Mouse (Mus musculus) layer of hippocampus, adult 8-10 months (tissue): ENCODE measurements at regions not wholly inside any gene's neighbourhood (a gene's known extent, or its start where the extent isn't known, plus 50 kb on each side); places are given as distances from the start of the nearest gene placed in this dataset.

Experiments used
- DNase-seq, 2 experiments: peaks; one replicate each; pipeline ENCODE4 v3.0.0; 2022; ENCODE audit warnings: low spot score in 2 of 2

DNA sequence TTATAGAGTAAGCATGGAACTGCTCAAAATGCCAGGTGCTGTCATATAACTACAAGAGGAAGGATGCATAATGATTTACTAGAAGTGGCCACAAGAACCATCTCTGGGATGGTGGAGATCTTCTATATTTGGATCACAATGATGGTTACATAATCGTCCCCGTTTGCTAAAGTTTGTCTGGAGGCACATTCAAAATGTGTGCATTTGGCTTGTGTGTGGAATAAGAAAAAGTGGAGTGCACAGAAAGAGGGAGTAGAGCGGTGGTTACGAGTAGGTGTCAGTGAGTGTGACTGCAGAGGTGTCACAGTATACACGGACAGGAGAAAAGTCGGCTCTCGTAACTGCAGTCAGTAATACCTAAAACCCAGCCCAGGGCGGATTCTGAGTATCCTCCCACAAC is 238.3 kb upstream of the Cnr1 start:
- no peak for DNase-seq

DNA sequence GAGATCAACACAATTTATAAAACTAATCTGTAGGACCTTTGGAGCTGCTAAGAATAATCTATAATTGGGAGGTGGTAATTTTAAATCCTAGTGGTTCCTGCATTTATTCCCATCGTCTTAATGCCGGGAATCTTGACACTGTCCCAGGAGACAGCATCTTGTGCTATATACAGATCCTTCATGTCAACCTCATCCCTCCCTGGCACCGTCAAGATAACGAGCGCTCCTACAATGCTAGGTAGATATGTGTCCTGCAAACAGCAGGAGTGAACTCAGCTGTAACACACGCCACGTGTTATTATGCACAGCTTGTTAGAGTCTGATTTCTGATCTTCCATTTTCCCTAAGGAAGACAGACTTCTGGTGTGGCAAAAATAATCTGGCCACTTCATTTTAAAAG is 237.0 kb upstream of the Cnr1 start:
- no peak for DNase-seq

DNA sequence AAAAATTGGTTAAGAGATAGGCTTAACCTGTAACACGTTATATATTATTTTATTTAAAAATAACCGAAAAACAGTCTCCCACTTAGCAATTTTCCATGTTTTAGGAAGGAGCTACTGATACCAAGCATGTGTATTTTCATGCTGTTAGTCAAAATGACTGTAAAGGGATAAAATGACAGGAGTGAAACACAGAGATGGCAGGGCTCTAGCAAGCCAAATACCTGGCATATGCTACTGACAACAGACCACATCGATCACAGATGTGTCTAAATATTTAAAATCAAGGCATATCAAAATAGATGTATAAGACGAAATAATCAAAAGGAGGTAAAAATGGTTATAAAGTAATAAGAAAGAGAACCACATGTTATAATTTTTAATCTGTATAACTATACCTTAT is 231.0 kb upstream of the Cnr1 start:
- DNase-seq: no peak

DNA sequence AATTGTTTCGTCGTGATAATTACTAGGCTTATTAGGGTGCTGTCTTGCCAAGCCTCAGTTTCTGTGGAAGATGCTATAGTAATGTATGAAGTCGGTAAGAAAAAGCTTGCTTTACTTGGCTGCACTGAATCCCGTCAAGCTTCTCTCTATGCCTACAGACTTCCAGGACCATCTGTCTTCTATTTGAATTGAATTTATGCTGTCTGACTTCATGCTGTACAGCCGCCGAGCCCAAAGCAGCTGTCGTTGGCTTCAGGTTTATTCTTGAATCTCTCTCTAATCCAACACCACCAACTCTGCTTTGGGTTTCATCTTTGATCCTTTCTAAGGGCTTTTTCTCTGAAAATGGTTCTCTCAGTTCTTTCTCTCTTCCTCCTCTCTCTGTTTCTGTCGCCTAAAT is 227.4 kb upstream of the Cnr1 start:
- peak; percentile 57 to 60 for DNase-seq

DNA sequence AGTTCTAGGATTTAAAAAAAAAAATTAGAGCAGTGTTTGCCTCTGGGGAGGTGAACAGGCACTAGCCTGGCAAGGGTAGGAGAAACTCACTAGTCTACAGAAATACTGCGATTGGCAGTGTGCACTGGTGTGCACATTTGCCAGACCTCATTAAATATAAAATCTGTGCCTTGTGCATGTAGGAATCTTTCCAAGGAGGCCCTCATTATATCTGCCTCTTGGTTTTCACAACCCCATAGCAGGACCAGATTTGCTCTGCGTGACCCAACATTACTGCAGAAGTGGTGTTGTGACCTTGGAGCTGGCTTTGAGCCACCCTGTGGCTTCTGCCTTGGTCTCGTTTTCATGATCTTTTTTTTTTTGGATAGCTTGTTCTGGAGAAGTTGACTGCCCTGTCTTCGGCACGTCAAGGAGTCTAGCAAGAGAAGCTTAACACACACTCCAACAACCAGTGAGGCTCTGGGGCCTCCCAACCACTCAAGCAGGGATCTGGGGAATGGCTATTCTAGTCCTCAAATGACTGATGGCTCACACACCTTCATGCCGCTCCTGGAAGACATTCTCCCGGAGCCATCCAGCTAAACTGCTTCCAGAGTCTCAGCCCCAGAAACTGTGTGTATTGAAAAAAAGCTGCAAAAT is 222.2 kb upstream of the Cnr1 start:
- no peak for DNase-seq

DNA sequence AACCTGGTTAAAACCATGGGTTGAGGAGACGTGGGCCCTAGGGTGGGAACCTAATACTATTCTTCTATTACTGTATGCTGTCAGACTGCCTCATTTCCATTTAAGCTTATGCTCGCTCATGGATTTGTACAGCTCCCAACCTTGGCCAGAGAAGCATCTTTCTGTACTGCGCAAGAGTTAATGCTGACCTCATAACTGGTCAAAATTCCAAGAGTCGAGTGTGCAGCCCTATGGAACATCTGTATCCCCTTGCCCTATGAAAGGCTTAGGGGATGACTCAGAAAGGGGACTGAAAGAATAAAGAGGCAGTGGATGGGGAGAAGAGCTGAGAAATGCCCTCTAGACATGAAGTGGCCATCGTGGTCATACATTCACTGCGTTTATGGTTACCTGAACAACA is 218.7 kb upstream of the Cnr1 start:
- DNase-seq: no peak

DNA sequence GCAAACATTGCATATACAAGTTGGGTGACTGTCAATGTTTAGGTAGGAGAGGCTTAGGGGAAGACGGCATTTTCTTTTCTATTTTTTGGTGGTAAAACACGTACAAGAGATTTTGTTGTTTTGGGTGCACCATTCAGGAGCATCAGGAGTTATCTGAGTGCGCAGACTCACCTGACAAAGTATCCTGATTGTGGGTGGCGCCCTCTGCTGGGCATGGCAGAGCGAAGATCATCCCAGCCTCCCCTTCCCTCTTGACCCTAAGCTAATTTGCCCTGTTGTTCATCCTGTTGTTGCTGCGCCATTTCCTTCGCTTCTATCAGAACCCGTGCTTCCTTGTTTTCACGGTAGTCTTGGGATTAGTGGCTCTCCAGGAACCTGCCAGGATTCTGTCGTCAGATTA is 217.6 kb upstream of the Cnr1 start:
- no peak for DNase-seq

DNA sequence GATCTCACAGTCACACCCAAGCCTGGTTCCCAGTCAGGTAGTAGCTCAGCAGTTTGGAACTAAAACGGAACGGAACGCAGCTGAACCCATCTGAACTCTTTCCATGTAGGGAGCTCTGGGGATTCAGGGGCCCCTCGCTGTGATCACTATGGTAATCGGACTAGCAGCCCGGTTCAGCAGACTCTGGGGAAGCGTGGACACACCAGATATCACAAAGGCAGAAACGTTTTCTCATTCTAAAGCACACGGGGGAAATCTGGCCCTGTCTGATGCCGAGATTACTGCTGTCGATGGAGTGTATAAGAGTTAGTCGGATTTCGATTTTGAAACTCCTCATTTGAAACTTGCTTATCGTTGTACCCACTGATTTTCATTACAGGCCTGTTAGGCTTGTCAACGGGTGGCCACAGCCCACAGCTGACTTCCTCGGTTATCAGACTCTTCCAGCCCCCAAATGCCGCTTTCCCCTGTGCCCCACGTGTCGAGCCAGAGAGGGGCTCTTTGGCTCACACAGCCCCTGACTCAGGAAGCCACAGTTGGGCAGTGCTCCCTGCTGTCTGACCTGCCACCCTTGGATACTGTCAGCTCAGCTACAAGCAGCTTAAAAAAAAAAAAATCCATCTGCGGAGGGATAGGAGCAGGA is 207.8 kb upstream of the Cnr1 start:
- DNase-seq: no peak

DNA sequence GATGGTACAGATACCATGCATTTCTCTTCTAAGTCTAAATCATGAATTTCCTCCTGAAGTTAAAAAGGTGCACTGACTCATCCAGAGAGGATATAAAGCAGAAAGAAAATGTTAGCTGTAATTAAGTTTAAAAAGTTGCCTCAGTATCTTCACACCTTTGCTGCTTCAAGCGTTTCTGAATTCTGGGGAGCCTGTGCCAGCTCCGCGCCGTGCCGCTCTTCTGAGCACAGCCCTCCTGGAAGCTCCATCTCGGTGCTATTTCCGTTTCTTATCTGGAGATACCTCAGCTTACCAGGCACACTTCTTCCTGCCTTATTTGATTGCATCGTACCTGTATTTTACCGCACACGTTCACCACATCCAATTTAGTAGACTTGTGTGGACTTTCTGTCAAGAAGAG is 203.4 kb upstream of the Cnr1 start:
- DNase-seq: no peak

DNA sequence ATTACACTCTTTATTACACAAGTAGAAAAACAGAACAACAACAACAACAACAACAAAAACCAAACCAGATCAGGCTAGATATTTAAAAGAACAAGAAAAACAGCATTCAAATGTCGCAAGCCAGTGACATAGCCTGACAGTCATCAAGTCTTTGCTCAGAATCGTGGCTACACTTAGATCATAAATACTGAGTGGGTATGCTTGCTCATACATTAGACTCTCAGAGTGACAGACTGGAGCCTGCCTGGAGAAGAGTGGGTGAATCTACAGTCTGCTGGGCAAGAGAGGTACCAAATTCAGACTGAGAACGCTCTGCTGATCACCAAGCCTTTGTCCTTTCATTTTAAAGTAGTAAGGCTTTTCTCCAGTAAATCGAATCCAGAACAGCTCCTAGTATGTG is 202.4 kb upstream of the Cnr1 start:
- no peak for DNase-seq

DNA sequence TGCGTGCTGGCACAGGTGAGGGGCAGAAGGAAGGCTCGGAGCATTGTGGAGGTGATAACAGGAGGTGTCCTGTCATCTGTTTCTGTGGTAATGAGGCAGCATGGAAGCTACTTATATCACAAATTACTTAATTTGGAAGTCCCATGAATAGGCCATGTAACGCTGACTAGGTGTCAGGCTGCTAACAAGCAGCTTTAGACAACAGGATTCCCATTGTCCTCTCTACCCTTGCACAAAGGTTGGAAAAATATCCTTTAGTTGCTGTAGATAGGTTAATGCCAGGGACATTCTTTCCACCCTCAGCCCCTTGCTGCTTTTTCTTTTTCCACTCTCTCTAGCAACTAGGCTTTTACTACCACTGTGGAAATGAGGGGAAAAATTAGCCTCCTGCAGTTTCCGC is 192.6 kb upstream of the Cnr1 start:
- DNase-seq: no peak

DNA sequence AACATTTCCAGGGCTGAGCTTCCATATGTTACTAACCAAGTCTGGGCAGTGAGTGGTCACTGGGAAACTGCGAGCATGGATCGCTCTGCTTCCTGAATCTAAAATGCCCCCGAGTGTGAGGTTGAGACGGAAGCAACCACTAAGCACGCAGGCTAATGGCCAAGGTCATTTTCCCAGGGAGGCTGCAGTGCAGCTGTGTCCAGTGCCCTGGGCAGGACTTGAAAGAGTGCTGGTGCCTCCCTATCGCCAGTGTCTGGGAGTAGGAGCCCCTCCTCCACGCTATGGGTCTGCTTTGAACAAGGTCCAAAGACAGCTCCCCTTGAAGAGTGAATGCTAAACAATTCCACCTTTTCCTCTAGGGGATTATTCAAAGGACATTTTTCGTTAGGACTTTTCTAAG is 189.5 kb upstream of the Cnr1 start:
- no peak for DNase-seq

DNA sequence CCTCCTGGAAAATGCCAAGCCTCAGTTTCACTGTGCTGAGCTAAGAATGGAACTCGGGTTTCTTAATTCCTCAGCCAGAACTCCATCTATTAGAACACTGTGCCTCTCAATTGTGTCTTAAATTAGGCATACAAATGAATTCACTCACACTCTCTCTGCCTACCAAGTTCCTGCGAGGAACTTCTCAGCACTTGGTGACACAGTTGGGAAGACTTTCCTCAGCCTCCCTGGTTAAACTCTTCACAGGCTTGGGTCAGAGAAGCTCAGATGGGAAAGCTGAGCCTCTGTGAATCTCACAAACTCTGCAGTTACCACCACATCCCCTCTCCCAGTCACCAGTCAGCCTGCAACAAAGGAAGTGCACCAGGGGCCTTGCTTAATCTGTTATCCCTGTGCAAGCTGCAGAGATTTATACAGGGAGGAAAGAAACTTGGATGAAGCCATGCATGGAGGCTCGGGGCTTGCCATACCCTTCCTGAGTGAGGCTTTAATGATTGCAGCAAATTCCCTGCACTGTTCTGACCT is 188.9 kb upstream of the Cnr1 start:
- DNase-seq: peak; percentile 22 to 26

DNA sequence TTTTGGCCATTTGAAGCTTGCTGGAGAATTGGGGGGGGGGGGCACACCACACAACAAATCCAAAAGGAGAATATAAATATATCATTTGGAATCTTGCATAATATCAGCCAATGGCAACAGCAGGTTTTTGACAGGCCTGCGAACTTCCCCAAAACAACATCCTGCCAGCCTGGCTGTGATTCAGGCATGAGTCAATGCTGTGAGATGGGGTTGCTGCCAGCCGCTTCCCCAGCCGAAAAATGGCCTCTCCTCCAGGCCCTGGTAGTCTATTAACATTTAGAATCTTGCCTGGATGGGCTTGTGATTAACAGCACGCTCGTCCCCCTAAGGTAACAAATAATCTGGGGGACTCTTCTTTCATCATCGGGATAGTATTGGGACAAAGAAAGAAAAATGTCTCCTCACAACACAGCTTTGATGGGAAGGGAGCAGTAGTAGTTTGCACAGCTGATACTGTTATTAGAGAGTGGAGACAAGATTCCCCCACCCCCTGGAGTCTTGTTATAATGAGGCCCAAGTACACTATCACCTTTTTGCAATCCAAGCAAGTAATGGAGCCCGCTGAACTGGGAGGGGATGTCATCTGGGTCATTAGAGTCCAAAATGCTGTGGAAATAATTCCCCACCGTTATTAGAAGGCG is 188.2 kb upstream of the Cnr1 start:
- DNase-seq: peak; percentile 75 to 83

DNA sequence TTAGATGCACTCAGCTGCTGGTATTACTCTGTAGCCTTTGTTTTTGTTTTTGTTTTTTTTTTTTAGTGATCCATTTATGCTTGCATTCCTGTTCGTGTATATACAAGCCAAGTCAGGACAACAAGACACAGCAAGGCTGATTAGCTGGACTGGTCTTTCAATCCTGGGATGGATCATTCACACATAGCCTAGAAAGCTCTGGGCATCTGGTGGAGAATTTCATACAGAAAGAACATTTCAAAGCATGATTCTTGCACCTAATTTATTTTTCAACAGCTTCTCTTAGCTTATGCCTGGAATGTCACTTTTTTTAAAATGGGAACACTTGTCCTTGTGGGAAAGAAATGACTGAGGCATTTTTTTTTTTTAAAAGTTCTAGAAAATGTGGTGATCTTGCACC is 187.1 kb upstream of the Cnr1 start:
- no peak for DNase-seq

DNA sequence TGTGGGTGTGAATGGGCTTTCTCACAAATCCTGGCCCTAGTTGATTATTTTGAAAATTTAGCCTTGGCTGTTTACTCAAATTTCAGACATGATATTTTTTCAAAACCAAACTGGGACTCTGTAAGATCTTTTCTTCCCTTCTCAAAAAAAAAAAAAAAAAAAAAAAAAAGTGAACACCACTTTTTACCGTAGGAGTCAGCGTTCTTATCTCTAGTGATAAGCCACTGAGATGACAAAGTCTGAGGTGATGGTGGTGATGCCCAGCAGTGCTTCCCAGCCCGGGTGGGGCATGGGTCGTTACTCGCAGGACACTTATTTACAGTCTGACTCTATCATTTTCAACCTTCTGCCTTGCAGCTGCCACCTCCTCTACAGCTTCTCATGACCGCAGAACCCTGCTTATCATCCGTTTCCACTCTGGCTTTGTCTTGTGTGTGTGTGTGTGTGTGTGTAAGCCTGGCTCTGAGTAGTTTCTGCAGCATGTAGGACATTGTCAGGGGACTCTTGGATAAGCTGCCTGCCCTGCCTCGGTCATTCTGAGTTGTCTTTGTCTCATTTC is 186.5 kb upstream of the Cnr1 start:
- DNase-seq: no peak

DNA sequence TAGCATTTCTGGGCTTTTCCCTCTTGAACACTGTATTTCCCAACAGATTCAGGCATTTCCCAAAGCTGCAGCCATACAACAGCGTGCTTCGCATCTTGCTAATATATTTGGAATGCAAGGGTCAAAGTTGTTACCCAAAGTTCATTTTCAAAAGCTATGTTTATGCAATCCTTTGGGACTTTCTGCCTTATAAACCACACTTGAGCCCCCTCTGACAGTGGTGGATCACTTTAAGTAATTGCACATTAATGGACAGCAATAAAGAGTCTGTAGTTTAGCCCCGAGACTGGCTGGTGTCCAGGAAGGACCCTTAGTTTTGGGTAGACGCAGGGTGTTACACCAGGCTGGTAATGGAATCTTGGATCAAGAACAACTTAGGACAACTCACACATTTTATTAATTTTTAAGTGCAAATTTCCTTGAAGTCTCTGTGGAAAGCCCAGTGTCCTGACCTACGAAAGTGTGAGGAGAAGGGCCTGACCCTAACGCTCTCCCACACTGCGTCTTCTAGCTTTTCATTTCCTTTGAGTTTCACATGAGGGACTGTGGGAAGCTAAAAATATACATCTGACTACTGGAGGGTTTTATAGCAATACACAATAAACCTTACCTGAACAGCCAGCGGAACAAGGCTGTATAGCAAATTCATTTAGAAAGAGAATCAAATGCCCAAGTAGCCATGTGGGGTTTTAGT is 185.0 kb upstream of the Cnr1 start:
- no peak for DNase-seq

DNA sequence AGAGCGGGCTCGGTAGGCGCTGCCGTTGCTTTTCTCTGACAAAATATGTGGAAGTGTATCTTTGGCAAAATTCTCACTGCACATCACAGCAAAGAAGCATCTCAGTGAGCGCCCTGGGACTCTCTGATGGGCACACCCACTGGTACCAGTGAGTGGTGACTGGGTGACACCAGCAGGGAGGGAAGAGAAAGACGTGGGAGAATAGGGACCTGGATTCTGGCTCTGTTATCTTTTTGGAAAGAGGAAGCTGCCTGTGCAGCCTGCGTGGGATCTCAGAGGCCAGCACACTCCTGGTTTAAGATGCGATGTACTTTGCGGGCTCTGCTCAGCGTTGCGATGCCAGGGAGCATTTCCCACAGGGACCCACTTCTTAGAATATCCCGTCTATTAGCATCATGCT is 183.4 kb upstream of the Cnr1 start:
- no peak for DNase-seq

DNA sequence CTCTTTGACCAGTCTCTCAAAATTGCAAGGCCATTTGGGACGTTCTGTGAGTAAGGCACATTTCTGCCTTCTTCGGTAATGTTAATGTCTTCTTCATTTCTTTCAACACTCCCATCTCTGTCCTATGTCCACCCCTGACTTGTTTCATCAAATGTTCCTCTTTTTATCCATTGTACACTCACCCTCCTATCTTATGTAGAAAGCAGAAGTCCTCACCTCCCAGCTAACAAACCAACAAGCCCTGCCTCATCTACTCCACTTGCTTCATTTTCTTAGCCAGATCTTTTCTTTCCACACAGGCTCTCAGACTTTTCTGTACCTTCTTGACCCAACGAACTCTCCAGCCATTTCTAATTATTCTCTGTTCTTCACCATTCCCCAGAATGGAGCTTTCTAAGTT is 179.2 kb upstream of the Cnr1 start:
- DNase-seq: no peak

DNA sequence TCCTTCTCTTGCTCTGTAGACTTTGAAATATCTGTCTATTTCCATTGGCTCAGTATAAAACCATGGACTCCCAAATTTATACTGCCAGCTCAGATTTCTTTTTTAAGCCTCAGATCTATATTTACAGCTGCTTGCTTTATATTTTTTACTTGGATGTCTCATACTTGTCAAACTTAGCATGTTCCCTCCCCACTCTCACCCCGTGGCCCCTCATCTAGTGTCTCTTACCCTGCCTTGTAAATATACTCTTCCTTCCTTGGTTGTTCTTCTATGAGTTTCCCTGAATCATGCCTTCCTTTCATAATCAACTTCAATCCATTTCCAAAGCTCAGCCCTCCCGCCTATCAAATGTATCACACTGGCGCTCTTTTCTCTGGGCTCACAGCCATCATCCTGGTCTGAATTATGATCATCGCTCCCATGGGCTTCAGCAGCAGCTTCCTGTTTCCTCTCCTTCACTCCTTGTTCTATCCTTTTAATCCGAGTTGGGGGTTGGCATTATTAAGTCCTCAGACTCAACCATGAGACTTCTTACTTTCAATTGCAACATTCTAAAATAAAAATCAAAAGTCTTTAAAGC is 177.0 kb upstream of the Cnr1 start:
- no peak for DNase-seq

DNA sequence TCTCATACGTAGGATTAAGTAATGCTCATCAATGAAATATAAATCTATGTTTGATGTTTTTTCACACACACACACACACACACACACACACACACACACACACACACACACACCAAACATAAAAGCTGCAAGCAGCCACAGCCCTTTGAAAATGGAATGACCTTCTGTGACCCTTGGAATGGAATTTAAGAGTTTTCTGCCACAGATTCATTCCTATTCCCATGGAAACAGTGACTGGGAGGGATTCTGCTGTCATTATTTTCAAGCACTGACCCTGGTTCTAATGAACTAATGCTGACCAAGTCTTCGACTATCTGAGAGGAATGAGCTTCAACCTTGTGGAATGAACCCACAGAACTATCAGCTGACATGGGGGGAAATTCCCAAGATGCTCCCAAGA is 156.7 kb upstream of the Cnr1 start:
- DNase-seq: no peak

DNA sequence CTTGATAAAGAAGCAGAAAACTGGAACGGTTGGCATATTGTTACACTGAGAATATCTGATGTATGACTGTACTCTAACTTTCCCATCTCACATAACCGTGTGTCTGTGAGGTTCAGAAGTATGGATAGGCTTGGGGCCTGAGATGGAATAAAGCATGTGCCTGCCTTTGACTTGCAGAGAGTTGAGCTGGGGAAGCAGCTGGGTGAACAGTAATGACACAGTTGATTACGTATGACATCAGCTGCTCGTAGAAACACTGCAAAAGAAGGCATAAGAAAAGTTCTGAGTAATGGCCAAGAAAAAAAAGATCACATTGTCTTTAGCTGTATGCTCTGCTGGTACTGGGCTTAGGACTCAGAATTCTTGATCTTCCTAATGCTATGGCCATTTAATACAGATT is 138.4 kb upstream of the Cnr1 start:
- no peak for DNase-seq
